Mouse (Mus musculus) embryonic facial prominence, embryonic 11.5 days (tissue): ENCODE measurements at regions not wholly inside any gene's neighbourhood (a gene's known extent, or its start where the extent isn't known, plus 50 kb on each side); places are given as distances from the start of the nearest gene placed in this dataset.
A peak's percentile ranks its signal among the peaks of the same experiment; 100 is the strongest.

Experiments
- ATAC-seq: fragments of 200-750 bp; cut with Nextera tagmentation; replicated peaks from 2 replicates; pipeline ENCODE4 v1.8.0; 2017; ENCODE audit warnings: low read depth; ENCODE audit not compliant: insufficient number of reproducible peaks, low FRiP score, low TSS enrichment
- DNase-seq: peaks from one replicate; pipeline ENCODE4 v3.0.0-alpha.2; 2015; ENCODE audit warnings: low spot score
- H3K27ac ChIP-seq: fragments of 300-500 bp; sonication (generic); replicated peaks from 2 replicates; pipeline ENCODE4 v1.5.1; 2014; ENCODE audit warnings: mild to moderate bottlenecking, low read depth, low read length, control low read depth
- H3K27me3 ChIP-seq: fragments of 300-500 bp; sonication (generic); 2 replicates; pipeline ENCODE4 v1.6.1; 2014; ENCODE audit warnings: mild to moderate bottlenecking, low read length, moderate library complexity, mixed read lengths; ENCODE audit not compliant: control insufficient read depth, insufficient read depth
- H3K36me3 ChIP-seq: fragments of 300-500 bp; sonication (generic); replicated peaks from 2 replicates; pipeline ENCODE4 v1.6.1; 2014; ENCODE audit warnings: low read depth, mild to moderate bottlenecking, low read length, moderate library complexity, mixed read lengths; ENCODE audit not compliant: control insufficient read depth, insufficient read depth
- H3K4me1 ChIP-seq: fragments of 300-500 bp; sonication (generic); 2 replicates; pipeline ENCODE4 v1.6.1; 2014; ENCODE audit warnings: low read length, mixed read lengths; ENCODE audit not compliant: control insufficient read depth, insufficient read depth
- H3K4me2 ChIP-seq: fragments of 300-500 bp; sonication (generic); 2 replicates; pipeline ENCODE4 v1.6.1; 2014; ENCODE audit warnings: low read depth, mild to moderate bottlenecking, control low read depth, low read length, moderate library complexity
- H3K4me3 ChIP-seq: fragments of 300-500 bp; sonication (generic); 2 replicates; pipeline ENCODE4 v1.5.1; 2014; ENCODE audit warnings: low read depth, low read length, control low read depth
- H3K9ac ChIP-seq: fragments of 300-500 bp; sonication (generic); replicated peaks from 2 replicates; pipeline ENCODE4 v1.6.1; 2014; ENCODE audit warnings: mild to moderate bottlenecking, control low read depth, low read length
- H3K9me3 ChIP-seq: fragments of 300-500 bp; sonication (generic); replicated peaks from 2 replicates; pipeline ENCODE4 v1.6.1; 2016; ENCODE audit warnings: mild to moderate bottlenecking, low read length, inconsistent platforms, mixed read lengths; ENCODE audit not compliant: control insufficient read depth
- WGBS: fragments of 180-500 bp; shearing (Covaris S2); extraction: QIAGEN DNeasy Blood & Tissue Kit; methylation state at CpG from one replicate; pipeline ENCODE4 v1.1.7; 2014; 5-methylcytosine and 5-hydroxymethylcytosine counted together

GRCm38 (mm10) chr17:64930816-64931428, 95.1 kb upstream of the 4930583I09Rik start:
- H3K36me3 ChIP-seq, result no peaks in the 10 kb centered on the region
- no peaks in the 10 kb centered on the region for H3K4me1 ChIP-seq
- no peak overlapping the region for H3K27ac ChIP-seq
- H3K9ac ChIP-seq, result no peak overlapping the region
- no peak for ATAC-seq
- no peak overlapping the region for H3K4me3 ChIP-seq
- H3K4me2 ChIP-seq, result no peak overlapping the region
- WGBS, result 50% methylated on average over 7 of the region's 7 CpGs
- DNase-seq, result no peak
- no peaks in the 10 kb centered on the region for H3K27me3 ChIP-seq
- no peaks in the 10 kb centered on the region for H3K9me3 ChIP-seq

- Histone ChIP-seq H3K36me3 (no peaks in the 10 kb centered on the region), H3K4me1 (no peaks in the 10 kb centered on the region), H3K9ac (no peak overlapping the region), H3K9me3 (no peaks in the 10 kb centered on the region), H3K27ac (no peak overlapping the region), H3K4me3 (no peak overlapping the region), H3K4me2 (no peak overlapping the region), H3K27me3 (no peaks in the 10 kb centered on the region)
- DNase-seq (no peak), ATAC-seq (no peak)
- 90% methylated on average over 5 of the region's 5 CpGs for WGBS
These were observed 87.9 kb upstream of the 4930583I09Rik start for GRCm38 (mm10) chr17:64923762-64924161.

GRCm38 (mm10) chr17:64922235-64922634, 86.4 kb upstream of the 4930583I09Rik start:
- Histone ChIP-seq H3K4me2 (no peak overlapping the region), H3K4me3 (no peak overlapping the region), H3K27ac (no peak overlapping the region), H3K4me1 (no peaks in the 10 kb centered on the region), H3K36me3 (no peaks in the 10 kb centered on the region), H3K27me3 (no peaks in the 10 kb centered on the region), H3K9ac (no peak overlapping the region), H3K9me3 (no peaks in the 10 kb centered on the region)
- WGBS, result 85% methylated on average over 4 of the region's 4 CpGs
- DNase-seq, result no peak
- no peak for ATAC-seq

GRCm38 (mm10) chr17:64920236-64920635, 84.4 kb upstream of the 4930583I09Rik start:
- Histone ChIP-seq H3K27me3 (no peaks in the 10 kb centered on the region), H3K36me3 (no peaks in the 10 kb centered on the region), H3K27ac (no peak overlapping the region), H3K4me1 (no peaks in the 10 kb centered on the region), H3K4me2 (no peak overlapping the region), H3K9me3 (no peaks in the 10 kb centered on the region), H3K4me3 (no peak overlapping the region), H3K9ac (no peak overlapping the region)
- DNase-seq, result no peak
- WGBS, result 72% methylated on average over 2 of the region's 2 CpGs
- ATAC-seq, result no peak

GRCm38 (mm10) chr17:64917830-64918229, 82.0 kb upstream of the 4930583I09Rik start:
- Histone ChIP-seq H3K36me3 (no peaks in the 10 kb centered on the region), H3K4me1 (no peaks in the 10 kb centered on the region), H3K27ac (no peak overlapping the region), H3K27me3 (no peaks in the 10 kb centered on the region), H3K9ac (no peak overlapping the region), H3K9me3 (no peaks in the 10 kb centered on the region), H3K4me3 (no peak overlapping the region), H3K4me2 (no peak overlapping the region)
- ATAC-seq (no peak), DNase-seq (no peak)
- 89% methylated on average over 4 of the region's 4 CpGs for WGBS

- no peak overlapping the region for H3K4me3 ChIP-seq
- ATAC-seq, result no peak
- peak; percentile 69 for DNase-seq
- no peak overlapping the region for H3K4me2 ChIP-seq
- no peaks in the 10 kb centered on the region for H3K9me3 ChIP-seq
- peak overlapping the region; percentile 32; the same call in 1 of the 2 replicates for H3K27ac ChIP-seq
- H3K4me1 ChIP-seq, result no peaks in the 10 kb centered on the region
- H3K9ac ChIP-seq, result no peak overlapping the region
- 58% methylated on average over 6 of the region's 6 CpGs for WGBS
- no peaks in the 10 kb centered on the region for H3K36me3 ChIP-seq
- H3K27me3 ChIP-seq, result no peaks in the 10 kb centered on the region
These were observed 80.8 kb upstream of the 4930583I09Rik start for GRCm38 (mm10) chr17:64916657-64917056.

- Histone ChIP-seq H3K9me3 (no peaks in the 10 kb centered on the region), H3K4me2 (no peak overlapping the region), H3K27me3 (no peaks in the 10 kb centered on the region), H3K27ac (no peak overlapping the region), H3K36me3 (no peaks in the 10 kb centered on the region), H3K4me1 (no peaks in the 10 kb centered on the region), H3K4me3 (no peak overlapping the region), H3K9ac (no peak overlapping the region)
- 32% methylated on average over 3 of the region's 3 CpGs for WGBS
- no peak for ATAC-seq
- peak; percentile 43 for DNase-seq
These were observed 79.8 kb upstream of the 4930583I09Rik start for GRCm38 (mm10) chr17:64915708-64916107.

GRCm38 (mm10) chr17:64915025-64915424, 79.2 kb upstream of the 4930583I09Rik start:
- DNase-seq, result no peak

More at GRCm38 (mm10) chr17:64915025-64915424, 79.2 kb upstream of the 4930583I09Rik start:
- Histone ChIP-seq H3K4me1 (no peaks in the 10 kb centered on the region), H3K4me2 (no peak overlapping the region), H3K9ac (no peak overlapping the region), H3K4me3 (no peak overlapping the region), H3K9me3 (no peaks in the 10 kb centered on the region), H3K27ac (0 out of 2 replicates have a peak overlapping the region, but pooled peaks have one; percentile 36), H3K36me3 (no peaks in the 10 kb centered on the region), H3K27me3 (no peaks in the 10 kb centered on the region)
- ATAC-seq, result no peak
- 13% methylated on average over 4 of the region's 4 CpGs for WGBS
